Mouse (Mus musculus): ENCODE measurements around the gene Ncf4. TPM values are rescaled to one million over a fixed set of nuclear protein-coding genes. Genes with fewer than 3 reads are reported as not detected.

The Ncf4 gene
- 285 to 330 TPM (median 294 TPM) in 4 replicates for total RNA-seq (2023)

GRCm38 (mm10) chr15:78244695-78245492, at the start of gene Ncf4:
TSS of gene Ncf4 (plus strand) at chr15:78244801.

GRCm38 (mm10) chr15:78206312-78206711, 38.3 kb upstream of the Ncf4 start, which contains the start of gene Pvalb:
TSS of gene Pvalb (minus strand) at chr15:78206400.

GRCm38 (mm10) chr15:78305341-78305933, 60.8 kb downstream of the Ncf4 start, which contains the start of gene Csf2rb2:
TSS of gene Csf2rb2 (minus strand) at chr15:78305721.

Other genes starting within 250 kb of the Ncf4 start
- not detected in 4 replicates for gene Cacng2, start 124.8 kb upstream of the Ncf4 start, total RNA-seq (2023)
- gene Ift27, start 70.7 kb upstream of the Ncf4 start, total RNA-seq (2023), result 31.4 to 39.8 TPM (median 35.4 TPM) in 4 replicates
- gene Pvalb, start 38.4 kb upstream of the Ncf4 start, total RNA-seq (2023), result not detected in 4 replicates
- gene Csf2rb2, start 60.9 kb downstream of the Ncf4 start, total RNA-seq (2023), result 0.50 to 1.4 TPM (median 0.95 TPM) in 4 replicates
- gene Csf2rb, start 81.0 kb downstream of the Ncf4 start, total RNA-seq (2023), result 21.1 to 26.8 TPM (median 22.9 TPM) in 4 replicates
- gene Tex33, start 151.1 kb downstream of the Ncf4 start, total RNA-seq (2023), result not detected in 4 replicates
- 0.75 to 1.9 TPM (median 1.5 TPM) in 4 replicates for gene Tst, start 161.1 kb downstream of the Ncf4 start, total RNA-seq (2023)
- 18.6 to 23.2 TPM (median 22.5 TPM) in 4 replicates for gene Mpst, start 161.6 kb downstream of the Ncf4 start, total RNA-seq (2023)
- gene Kctd17, start 183.8 kb downstream of the Ncf4 start, total RNA-seq (2023), result 0.44 to 0.75 TPM (median 0.54 TPM) in 3 of 4 replicates, not detected in the other
- not detected in 4 replicates for gene Tmprss6, start 223.8 kb downstream of the Ncf4 start, total RNA-seq (2023)

All from B cell, adult 62 days (primary cell).